Mouse (Mus musculus) lung, adult 2 months (tissue): ENCODE measurements around the gene Larp1b.

Experiments used
- CTCF ChIP-seq: fragments of 200-500 bp; IDR thresholded peaks from 2 replicates; pipeline ENCODE4 v1.5.1; 2011; ENCODE audit warnings: mild to moderate bottlenecking, low read length, control low read depth; ENCODE audit not compliant: insufficient read depth
- POLR2A ChIP-seq: fragments of 200-500 bp; IDR thresholded peaks from 2 replicates; pipeline ENCODE4 v1.6.1; 2011; ENCODE audit warnings: low read depth, mild to moderate bottlenecking, control low read depth, low read length, borderline replicate concordance; ENCODE audit errors: extremely low read depth

DNA sequence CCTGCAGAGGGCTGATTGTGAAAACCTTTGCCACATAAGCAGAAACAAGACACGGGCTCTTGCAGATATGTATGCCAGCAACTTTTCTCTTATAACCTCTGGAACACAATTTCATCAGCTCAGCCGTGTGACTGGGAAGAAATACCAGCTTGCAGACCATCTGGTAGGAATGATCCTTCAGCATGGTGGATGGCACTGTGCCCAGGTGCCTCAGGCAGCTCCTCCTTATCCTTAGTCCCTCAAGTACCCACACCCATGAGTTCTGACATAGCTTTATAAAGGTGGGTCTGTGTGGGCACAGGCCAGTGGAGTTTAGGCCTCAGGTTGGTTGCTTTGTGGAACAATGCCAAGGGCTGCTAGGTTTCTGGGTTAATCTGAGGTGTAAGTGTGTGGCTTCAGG is 108.8 kb downstream of the Larp1b start:
- no peak for TF ChIP-seq POLR2A
- no peak for TF ChIP-seq CTCF
